Mouse (Mus musculus): ENCODE measurements around the gene Dnajc11.

- TF ChIP-seq CTCF (IDR thresholded peaks at IDR 0.05; ENCODE audit: extremely low read depth, insufficient read depth, low read length) = no peak
- TF ChIP-seq POLR2A (IDR thresholded peaks at IDR 0.05; ENCODE audit: extremely low read depth, insufficient read depth, low read length) = no peak
Observed at GRCm38 (mm10) chr4:151937441-151937840, 4.0 kb downstream of the Dnajc11 start.

All from cortical plate, adult 2 months (tissue).